Mouse (Mus musculus): Measurements from ENCODE around the gene Crybg2.

DNA sequence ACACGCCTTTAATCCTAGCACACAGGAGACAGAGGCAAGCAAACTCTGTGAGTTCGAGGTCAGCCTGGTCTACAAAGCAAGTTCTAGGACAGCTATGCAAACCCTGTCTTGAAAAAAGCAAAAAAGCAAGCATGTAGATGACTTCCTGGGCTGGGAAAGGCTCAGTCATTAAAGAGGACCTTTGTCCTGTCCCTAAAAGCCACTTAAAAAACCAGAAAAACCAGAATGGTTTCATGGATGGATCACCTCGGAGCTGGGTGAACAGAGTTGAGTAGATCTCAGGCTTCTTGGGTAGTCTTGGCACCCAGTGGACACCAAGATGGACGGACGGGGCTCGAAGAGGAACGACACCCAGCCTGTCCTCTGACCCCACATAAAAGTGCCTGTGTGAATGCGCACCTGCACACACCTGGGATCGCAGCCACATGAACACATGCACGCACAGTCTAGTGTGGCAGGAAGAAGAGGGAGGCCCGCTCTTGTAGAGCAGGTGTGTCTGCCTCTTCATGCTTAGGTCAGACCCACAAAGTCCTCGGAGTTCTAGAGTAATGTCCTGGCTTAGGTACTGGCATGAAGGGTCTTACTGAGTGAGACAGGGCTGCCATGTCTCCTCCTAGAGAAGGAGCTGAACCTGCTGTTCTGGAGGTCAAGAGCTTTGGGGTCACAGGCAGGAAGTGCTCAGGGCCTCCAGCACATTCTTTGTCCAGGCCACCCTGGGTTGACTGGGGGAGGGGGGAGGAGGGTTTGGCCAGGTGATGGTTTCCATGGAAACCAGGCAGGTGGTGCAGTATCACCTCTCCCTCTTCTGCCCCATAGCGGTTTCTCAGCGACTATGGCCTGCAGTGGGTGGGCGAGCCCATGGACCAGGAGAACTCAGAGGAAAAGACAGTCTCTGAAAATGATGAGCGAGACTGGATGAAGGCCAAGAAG lies 54.9 kb downstream of the Crybg2 start:
- TF ChIP-seq CTCF (IDR thresholded peaks at IDR 0.05; ENCODE audit: low read depth, low read length) (no peak), POLR2A (IDR thresholded peaks at IDR 0.05; ENCODE audit: extremely low read depth, insufficient read depth, low read length) (no peak)
